Mouse (Mus musculus): ENCODE results near the gene Naaladl2. TPM values are rescaled to one million over a fixed set of nuclear protein-coding genes. Genes with fewer than 3 reads are reported as not detected.

The Naaladl2 gene
- polyA plus RNA-seq, 1 experiment = 2.2 TPM

DNA sequence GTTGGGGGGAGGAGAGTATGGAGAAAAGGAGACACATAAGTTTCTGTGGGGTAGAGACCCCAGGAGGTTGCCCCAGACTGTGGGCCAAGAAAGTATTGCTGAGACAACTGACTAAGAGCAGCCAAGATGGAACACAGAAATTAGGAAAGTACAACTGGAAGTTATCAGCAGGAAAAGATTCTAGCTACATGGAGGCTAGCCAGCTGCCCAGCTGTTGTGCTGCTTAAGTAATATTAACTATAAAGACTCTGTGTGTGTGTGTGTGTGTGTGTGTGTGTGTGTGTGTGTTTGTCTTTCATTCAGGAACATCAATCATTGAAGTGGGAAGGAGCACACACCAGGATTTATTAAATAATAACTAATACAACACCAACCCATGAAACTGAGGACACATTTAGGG, 1326.5 kb downstream of the Naaladl2 start:
- H3K27ac ChIP-seq (ENCODE audit: insufficient read depth, low read length) = no peak overlapping the region
- TF ChIP-seq CTCF (IDR thresholded peaks at IDR 0.05; ENCODE audit: borderline replicate concordance, insufficient read depth, low read depth, low read length) (no peak), POLR2A (IDR thresholded peaks at IDR 0.05; ENCODE audit: borderline replicate concordance, insufficient read depth, low read length) (no peak)
- no peaks in the 10 kb centered on the region for H3K4me1 ChIP-seq (ENCODE audit: control insufficient read depth, insufficient read depth, low read length)
- no peaks in the 10 kb centered on the region for H3K27me3 ChIP-seq (ENCODE audit: control insufficient read depth, insufficient read depth, low read length)
- DNase-seq = no peak
- H3K4me3 ChIP-seq (replicated peaks; ENCODE audit: insufficient read depth, low read depth, low read length) = no peak overlapping the region

DNA sequence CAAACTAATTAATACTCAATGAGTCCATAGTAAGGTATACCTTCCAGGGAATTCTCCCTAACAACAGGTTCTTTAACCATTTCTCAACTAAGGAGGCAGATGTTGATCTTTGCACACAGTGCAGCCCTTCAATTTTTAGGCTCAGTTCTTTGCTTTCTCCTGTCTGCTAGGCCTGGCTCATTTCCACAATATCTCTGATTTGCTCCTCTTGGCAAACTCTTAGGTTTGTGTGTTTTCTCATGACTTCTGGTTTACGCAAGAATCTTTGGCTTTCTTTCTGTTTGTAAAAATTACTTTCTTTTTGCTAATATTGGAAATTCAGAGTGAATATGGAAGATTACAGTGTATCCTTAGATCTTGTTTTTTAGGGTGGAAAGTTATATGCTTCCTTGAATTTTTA, 1385.3 kb downstream of the Naaladl2 start:
- TF ChIP-seq POLR2A (IDR thresholded peaks at IDR 0.05; ENCODE audit: borderline replicate concordance, insufficient read depth, low read length) = no peak
- no peak for TF ChIP-seq CTCF (IDR thresholded peaks at IDR 0.05; ENCODE audit: borderline replicate concordance, insufficient read depth, low read depth, low read length)
- DNase-seq = no peak
- 85% methylated on average over 1 of the region's 1 CpGs for WGBS
- no peaks in the 10 kb centered on the region for H3K4me1 ChIP-seq (ENCODE audit: control insufficient read depth, insufficient read depth, low read length)
- no peaks in the 10 kb centered on the region for H3K27me3 ChIP-seq (ENCODE audit: control insufficient read depth, insufficient read depth, low read length)
- no peak overlapping the region for H3K4me3 ChIP-seq (replicated peaks; ENCODE audit: insufficient read depth, low read depth, low read length)
- H3K27ac ChIP-seq (ENCODE audit: insufficient read depth, low read length) = no peak overlapping the region
